Mouse (Mus musculus) layer of hippocampus, postnatal 25 days (tissue): ENCODE results near the gene Elobl. TPM values are rescaled to one million over a fixed set of nuclear protein-coding genes. Genes with fewer than 3 reads are reported as not detected.
"Not testable (repeated sequence)": the region's sequence is repeated elsewhere in the genome, so short reads cannot be mapped to it uniquely, and the experiment has no call there.

Experiments
- DNase-seq, 2 experiments: peaks; one replicate each; pipeline ENCODE4 v3.0.0; 2022; ENCODE audit warnings: mixed read lengths in 2 of 2, low spot score in 1 of 2; ENCODE audit errors: extremely low spot score in 1 of 2
- total RNA-seq, 2 experiments: library from RNA; stranded (reverse); gene quantifications; 2 replicates each; pipeline ENCODE4 v1.2.3; 2021

Gene Elobl
- total RNA-seq, result not detected

DNA sequence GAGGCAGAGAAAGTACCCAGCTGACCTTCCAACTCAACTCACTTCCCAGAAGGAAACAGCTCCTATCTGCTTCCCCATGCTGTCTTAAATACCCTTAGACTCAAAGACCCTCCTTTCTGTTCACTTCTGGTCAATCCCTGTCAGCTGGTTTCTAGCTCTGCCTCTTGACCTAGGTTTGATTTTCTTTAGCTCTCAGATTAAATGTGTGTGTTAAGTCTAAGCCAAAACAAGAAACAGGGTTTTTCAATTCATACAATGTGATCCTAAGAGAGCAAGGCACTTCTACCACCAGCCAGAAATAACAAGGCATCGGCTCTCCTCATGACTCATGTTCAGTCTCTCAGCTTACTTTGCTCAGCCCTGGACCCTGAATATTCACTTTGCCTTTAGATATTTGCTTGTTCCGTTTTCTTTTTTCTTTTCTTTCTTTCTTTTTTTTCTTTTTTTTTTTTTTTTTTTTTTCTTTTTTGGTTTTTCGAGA, at the start of gene Elobl:
TSS of gene Elobl (minus strand) at position 51 of the 481 bp plus-strand sequence.
- DNase-seq, result no peak

DNA sequence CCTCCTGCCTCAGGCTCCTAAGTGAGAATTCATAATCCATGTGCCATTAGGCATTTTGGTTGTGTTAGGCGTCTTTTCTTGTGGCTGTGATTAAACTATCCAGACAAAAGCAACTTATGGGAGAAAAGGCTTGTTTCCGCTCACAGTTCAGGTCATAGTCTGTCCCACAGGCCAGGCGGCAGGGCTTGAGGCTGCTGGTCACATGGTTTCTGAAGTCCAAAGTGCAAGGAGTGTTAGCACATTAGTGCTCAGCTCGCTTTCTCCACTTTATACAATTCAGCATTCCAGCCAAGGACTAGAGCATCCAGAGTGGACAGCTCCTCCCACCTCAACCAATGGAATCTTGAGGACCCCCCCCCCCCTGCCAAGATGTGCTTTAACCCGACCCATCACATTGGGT, 45.5 kb upstream of the Elobl start:
- no peak for DNase-seq

DNA sequence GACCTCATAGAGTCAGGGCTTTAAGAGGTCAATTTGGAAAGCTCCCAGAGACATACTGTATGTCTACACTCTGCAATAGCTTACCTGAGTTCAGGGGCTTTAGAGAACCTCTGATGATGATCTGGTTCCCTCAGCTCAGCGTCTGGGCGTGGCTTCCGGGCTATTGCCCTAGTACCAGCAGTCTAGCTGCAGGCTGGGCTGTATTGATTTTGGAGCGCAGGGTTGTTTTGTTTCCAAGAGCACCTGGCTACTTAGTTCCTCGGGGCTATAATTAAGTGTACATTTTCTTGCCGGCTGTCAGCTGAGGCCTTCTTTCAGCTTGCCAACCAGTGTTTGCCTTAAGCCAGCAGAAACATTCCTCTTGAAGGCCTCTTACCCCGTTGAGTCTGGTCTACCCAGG, 42.8 kb upstream of the Elobl start:
- DNase-seq, result no peak

DNA sequence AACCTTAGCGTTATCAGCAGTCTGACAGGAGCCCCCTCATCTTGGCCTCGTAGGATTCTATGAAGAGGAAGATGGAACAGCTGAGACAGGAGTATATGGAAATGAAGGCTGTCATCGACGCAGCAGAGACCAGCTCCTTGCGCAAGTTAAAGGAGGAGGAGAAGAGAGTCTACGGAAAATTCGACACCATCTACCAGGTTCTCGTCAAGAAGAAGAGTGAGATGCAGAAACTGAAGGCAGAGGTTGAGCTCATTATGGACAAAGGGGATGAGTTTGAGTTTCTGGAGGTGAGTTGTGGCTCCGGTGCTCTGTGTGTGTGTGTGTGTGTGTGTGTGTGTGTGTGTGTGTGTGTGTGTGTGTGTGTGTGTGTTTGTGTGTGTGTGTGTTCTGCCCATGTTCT, 42.3 kb upstream of the Elobl start:
- no peak for DNase-seq

DNA sequence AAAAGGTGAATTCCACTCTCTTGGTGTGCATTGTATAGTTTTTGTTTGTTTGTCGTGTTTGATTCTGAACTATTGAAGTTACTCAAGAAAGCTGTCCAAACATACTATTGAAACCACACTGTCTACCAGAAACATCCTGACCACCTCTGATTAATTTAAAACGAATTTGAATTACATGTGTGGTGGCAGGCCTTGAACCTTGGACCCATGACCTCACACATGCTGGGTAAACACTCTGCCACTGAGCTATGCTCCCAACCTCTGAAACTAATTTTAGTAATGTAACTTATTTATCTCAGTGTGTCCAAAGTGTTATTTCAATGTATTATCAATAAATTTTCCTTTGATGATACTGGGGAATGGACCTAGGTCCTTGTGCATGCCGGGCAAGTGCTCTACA, 40.9 kb upstream of the Elobl start:
- DNase-seq, result no peak

DNA sequence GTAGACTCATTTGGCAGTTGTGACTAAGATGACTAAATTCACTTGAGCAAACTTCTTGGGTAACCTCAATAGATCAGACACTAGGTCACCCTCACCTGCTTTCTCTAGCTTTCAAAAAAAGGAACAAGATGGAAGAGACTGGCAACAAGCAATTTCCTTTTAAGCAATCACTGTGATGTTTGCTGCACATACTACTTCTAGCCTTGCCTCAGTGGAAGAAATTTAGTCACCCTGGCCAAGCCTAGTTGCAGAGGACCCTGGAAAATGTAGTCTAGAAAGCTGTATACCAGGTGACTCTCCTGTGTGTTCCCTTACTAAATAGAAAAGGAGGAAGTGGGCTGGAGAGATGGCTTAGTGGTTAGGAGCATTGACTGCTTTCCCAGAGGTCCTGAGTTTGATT, 39.7 kb upstream of the Elobl start:
- DNase-seq, result no peak

DNA sequence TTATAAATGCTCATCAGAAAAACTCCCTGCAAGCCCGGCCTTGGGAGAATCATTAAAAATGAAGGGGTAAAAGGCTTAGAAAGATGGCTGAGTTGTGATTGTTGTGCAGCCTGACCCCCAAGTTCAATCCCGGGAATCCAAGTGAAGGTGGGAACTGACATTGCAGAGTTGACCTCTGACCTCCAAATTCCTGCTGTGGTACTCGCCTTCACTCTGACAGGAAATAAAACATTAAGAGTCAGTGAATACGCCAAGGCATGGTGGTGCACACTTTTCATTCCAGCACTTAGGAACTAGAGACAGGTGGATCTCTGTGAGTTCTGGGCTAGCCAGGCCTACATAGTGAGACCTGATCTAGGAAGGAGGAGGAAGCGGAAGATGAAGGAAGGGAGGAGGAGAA, 38.7 kb upstream of the Elobl start:
- DNase-seq, result no peak

DNA sequence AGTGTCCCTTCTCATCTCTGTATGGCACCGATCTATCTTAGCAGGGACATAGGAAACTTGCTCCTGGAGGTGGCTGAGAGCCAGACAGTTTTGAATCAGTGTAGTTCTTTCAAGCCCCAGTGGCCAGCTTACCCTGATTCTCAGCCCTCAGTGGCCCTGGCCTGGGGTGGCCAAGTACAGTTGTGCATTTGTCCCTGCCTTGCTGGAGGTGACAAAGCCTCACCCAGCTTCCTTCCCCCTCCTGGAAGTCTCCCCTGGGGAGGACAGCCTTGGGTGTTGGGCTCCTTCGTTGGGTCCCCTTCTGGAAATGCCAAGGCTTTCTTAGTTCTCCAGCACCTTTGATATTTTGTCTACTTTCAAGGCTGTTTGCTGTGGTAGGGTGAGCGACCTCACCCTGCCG, 37.0 kb upstream of the Elobl start:
- no peak for DNase-seq

DNA sequence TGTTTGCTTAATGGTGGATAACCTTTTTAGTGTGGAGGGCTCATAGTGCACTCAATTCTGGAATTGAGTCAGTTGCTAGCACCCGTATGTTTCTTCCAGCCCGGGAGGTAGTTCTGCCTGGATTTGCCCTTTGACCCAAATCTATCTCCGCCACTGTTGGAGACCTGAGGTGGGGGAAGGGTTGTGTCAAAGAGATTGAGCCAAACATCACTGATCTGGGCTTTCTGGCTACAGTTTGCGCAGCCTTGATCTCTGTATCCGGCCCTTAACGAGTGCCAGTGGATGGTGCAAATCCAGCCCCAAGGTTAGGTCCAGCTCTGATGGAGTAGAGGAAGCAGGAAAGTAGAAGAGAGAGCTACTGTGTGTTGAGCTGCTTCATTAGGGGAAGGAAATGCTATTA, 36.3 kb upstream of the Elobl start:
- no peak for DNase-seq

DNA sequence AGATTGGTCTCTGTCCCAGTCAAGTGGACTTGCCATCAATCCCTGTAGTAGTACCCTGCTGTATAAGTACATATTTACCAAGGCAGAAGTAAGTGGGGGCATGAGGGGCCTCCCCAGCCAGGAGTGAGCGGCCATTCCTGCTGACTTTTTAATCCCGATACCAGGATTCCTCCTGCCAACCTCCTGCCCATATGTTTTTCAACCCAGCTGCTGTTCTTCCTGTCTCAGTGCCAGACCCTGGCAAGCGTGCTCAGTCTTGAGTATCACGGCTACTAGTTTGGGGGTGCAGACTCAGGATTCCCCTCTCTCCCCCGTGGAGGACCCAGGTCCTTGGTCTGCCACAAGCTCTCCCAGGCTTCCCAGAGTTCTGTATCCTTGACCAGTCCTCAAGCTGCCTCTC, 35.9 kb upstream of the Elobl start:
- no peak for DNase-seq

DNA sequence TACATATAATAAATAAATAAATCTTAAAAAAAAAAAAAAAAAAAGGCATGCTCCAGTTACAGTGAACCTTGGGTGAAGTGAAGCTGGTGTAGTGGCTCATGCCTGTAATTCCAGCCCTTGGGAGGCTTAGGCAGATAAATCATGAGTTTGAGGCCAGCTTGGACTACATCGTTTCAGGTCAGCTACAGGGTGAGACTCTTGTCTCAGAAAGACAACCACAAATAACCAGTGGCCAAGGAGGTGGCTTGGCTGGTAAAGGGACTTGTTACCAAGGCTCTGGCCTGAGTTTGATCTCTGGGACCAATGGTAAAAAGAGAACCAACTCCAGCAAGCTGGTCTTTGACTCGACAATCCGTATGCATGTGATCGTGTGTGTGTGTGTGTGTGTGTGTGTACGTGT, 35.3 kb upstream of the Elobl start:
- no peak for DNase-seq

DNA sequence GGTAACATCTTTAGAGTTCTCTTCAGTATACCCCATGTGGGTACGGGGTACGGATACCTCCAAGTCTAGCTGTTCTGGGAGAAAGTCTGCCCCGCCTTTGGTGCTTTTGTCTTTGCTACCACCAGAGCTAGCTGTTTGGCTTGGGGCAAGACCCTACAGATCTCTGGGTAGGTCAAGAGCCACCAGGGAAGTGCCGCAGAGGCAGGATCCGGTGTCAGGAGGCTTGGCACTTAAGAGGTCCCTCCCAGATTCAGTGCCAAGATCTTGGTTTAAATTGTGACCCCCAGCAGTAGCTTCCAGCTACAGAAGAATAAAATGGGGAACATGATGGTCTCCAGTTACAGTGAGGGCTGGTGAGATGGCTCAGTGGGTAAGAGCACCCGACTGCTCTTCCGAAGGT, 34.8 kb upstream of the Elobl start:
- DNase-seq, result no peak

DNA sequence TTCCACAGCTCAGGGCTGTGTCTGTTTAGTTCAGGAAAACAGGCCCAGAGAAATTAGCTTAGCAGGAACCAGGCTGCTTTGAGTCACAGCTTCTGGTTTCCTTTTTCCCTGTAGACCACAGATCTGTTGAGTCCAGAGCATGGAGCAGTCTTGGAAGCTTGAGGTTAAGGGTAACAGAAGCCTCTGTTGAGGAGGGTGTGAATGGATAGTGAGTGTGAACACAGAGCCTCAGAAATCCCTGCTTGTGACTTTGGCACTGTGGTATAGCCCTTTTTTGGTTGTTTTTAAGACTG, 33.7 kb upstream of the Elobl start:
- DNase-seq, result no peak

DNA sequence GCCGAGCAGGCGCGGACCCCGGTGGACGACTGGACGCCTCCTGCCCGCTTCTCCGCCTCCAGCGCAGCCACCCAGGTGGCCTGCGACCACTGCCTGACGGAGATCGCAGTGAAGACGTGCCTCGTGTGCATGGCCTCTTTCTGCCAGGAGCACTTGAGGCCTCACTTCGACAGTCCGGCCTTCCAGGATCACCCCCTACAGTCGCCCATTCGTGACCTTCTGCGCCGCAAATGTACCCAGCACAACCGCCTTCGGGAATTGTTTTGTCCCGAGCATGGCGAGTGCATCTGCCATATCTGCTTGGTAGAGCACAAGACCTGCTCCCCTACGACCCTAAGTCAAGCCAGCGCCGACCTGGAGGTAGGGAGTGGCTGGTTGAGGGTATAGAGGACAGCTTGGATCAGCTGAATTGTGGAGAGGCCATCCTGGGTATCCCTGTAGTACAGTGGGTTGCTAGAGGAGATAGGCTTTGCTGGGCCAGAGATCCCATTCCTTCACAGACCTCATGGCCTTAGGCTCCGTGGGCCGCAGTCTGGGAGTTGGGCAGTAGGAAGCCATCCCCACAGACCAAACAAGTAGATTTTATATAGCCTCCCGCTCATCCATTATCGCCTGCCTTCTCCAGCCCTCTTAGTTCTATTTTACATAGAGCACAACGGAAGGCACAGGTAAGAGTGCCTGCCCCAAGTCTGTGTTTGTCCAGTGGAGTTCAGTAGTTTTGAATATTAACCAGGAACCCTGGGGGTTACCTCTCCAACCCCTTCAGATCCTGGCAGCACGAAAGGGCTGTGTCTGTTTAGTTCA, 33.2 kb upstream of the Elobl start:
- DNase-seq, result no peak

DNA sequence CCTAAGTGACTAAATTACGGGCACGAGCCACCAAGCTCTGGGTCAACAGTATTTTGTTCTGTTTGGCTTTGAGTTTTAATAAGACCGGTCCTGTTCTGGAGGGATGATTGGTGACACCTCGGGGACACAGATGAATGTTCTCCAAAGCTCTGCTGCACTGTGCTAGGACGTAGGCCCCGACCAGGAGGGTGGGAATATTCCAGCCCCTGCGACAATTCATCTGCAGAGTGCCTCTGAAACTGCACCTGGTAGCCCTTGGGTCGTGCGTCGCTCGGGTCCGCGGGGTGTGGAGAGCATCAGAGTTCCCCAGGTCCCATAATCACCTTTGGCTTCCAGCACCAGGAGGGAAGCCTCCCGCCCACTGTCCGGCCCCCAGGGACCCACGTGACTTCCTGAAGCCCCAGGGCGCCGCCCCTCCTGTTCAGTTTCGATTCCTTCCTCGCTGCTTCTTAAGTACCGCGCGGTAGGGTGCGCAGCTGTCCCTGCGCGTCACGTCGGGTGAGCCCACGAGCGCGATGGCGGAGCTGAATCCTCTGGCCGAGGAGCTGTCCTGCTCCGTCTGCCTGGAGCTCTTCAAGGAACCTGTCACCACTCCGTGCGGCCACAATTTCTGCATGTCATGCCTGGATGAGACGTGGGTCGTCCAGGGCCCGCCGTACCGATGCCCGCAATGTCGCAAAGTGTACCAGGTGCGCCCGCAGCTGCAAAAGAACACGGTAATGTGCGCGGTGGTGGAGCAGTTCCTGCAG, 32.4 kb upstream of the Elobl start, which contains the start of gene Trim25:
TSS of gene Trim25 (plus strand) at position 403 of the 749 bp plus-strand sequence.
- peak; percentile 24 to 42 for DNase-seq

DNA sequence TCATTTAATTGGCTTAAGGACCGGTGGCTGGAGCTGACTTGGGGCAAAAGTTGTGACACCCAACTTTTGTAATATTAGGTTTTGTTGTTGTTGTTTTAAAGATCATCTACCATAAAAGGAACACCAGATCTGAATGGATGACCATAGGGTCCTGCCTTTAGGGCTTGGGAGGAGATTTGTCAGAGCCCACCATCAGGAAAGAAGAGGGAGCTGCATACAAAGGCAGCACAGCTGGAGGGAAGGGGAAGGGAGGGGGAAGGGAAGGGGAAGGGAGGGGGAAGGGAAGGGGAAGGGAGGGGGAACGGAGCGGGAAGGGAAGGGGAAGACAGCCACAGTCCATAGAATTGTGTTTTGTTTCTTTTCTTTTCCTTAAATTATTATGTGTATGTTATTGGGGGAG, 31.7 kb upstream of the Elobl start:
- DNase-seq, result no peak

DNA sequence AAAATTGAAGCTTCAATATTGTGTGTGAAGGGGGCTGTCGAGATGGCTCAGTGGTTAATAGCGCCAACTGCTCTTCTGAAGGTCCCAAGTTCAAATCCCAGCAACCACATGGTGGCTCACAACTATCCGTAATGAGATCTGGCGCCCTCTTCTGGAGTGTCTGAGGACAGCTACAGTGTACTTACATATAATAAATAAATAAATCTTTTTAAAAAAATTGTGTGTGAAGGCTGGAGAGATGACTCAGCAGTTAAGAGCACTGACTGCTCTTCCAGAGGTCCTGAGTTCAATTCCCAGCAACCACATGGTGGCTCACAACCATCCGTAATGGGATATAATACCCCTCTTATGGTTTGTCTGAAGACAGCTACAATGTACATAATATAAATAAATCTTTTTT, 30.6 kb upstream of the Elobl start:
- DNase-seq, result not testable (repeated sequence)

DNA sequence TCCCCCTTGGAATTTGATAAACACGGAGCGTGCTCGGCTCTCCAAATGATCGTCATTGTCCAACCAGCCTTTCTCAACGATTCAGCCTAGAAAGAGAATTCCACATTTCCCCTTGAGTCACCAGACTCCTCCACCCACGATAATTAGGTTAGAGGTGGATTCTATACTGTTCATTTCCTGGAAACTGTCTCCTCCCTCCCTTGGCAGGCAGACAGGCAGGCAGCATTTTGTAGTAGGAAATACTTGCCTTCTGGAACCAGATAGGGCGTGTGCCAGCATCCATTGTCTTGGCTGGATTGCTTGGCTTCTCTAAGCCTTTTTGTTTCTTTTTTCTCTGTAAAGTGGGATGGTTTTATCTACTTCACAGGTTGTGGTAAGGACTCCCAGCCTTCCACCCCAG, 29.7 kb upstream of the Elobl start:
- DNase-seq, result no peak

DNA sequence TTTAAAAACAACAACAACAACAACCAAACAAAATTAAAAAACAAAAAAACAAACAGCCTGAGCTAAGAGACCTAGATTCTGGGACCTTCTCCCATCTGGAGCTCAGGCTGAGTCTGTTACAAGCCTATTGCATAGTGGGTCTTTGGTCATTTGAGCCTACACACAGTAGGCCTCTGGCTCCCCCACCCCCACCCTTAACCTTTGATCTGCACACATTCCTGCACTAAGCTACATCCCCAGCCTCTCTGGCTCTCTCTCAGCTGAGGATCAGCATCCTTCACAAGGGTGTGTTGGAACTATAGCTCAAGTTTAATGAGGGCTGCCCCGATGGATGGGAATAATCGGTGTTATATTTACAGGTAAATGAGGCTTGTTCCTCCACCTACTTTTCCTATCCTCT, 28.9 kb upstream of the Elobl start:
- DNase-seq, result no peak

DNA sequence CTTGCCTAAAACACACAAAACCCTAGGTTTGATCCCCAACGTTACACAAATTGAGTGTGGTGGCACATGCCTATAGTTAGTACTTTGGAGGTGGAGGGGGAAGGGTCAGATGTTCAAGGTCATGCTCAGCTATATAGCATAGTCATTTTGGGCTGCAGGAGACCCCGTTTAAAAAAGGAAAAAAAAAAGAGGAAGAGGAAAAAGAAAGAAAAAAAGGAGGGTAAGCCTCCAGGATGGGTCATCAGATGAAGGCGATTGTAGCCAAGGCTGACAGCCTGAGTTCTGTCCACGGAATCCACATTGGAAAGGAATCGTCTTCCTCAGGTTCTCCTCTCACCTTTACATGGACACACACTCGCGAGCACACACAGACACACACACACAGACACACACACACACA, 27.8 kb upstream of the Elobl start:
- no peak for DNase-seq

DNA sequence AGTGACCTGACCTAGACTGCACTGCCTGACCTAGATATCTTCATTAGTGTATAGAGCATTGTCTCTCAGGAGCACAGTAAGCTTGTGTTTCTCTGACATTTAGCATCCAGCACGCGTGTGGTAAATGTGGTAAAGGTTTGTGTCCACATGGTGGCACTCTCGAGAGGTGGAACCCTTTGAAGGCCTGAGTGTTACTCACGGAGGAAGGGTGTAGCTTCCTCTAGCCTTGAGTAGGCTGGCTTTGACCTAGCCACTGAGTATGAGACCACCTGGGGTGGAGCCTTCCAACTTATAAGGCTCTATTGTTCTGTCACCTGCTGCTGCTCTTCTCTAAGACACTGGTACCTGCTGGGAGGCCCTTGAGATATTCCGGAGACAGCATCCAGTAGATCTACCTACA, 26.9 kb upstream of the Elobl start:
- DNase-seq, result peak in 1 of 2 experiments; percentile 37

DNA sequence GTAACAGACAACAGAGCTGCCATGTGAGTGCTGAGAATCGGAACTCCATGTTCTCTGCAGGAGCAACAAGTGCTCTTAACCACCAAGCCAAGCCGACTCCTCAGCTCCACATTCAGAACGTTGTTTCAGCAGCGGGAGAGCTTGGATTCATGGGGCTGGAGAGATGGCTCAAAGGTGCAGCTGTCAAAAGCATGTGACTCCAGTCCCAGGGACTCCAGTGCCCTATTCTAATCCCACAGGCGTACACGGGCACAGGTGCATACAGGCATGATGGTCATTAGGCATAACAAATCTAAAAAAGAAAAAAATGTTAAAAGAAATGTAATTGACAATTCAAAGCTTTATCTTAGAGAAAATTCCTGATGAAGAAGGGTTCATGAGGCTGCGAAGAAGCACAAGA, 26.5 kb upstream of the Elobl start:
- no peak for DNase-seq
